Mouse (Mus musculus) kidney, adult 2 months (tissue): ENCODE data around the gene Fam241a.

ENCODE experiments used
- CTCF ChIP-seq: fragments of 200-500 bp; conservative IDR thresholded peaks from 2 replicates; pipeline ENCODE4 v1.5.1; 2011; ENCODE audit warnings: low read depth, mild to moderate bottlenecking, control low read depth, low read length, moderate library complexity, mixed read lengths; ENCODE audit not compliant: insufficient read depth, insufficient read length
- POLR2A ChIP-seq: fragments of 200-500 bp; IDR thresholded peaks from one replicate; pipeline ENCODE4 v1.6.1; 2011; ENCODE audit warnings: low read depth, low read length, control low read depth

- TF ChIP-seq POLR2A (no peak), CTCF (no peak)
These were observed 16.2 kb downstream of the Fam241a start for GRCm38 (mm10) chr3:127879968-127880367.
